Mouse (Mus musculus) bone marrow macrophage, adult 2 months (primary cell): Measurements from ENCODE around the gene Reln.

Source experiments
- CTCF ChIP-seq: IDR thresholded peaks from 2 replicates; pipeline ENCODE4 v1.5.1; 2012; ENCODE audit warnings: low read depth, mild to moderate bottlenecking, low read length, moderate library complexity
- POLR2A ChIP-seq: IDR thresholded peaks from 2 replicates; pipeline ENCODE4 v1.6.1; 2012; ENCODE audit warnings: mild to moderate bottlenecking, low read depth, low read length, borderline replicate concordance

GRCm38 (mm10) chr5:22187599-22187998 lies 156.9 kb downstream of the Reln start:
- TF ChIP-seq CTCF (no peak), POLR2A (no peak)
